Mouse (Mus musculus): ENCODE results near the gene Sub1.

DNA sequence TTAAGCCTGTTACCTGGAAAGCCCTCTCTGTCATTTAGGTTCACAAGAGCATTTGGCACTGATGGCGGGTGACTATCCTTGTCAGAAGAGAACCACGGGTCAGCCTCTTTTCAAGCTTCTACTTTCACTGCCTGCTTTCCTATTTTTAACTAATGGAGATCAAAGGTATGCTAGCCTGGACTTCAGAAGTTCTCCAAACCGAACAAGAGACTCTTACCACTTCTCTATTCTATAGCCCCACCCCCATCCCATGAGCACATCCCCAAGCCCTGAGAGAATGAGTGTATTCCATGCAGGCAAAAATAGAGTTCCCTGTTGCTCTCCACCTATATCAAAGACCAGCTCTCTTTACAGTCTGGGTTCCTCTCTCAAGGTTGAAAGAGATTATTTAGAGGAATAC is 31.0 kb upstream of the Sub1 start:
- TF ChIP-seq CTCF (IDR thresholded peaks at IDR 0.05; ENCODE audit: extremely low read depth, insufficient read depth, low read length) (no peak), POLR2A (IDR thresholded peaks at IDR 0.05; ENCODE audit: extremely low read depth, insufficient read depth, low read length) (no peak)
